Mouse (Mus musculus) mouse embryonic stem cell (cell line): Measurements from ENCODE around the gene Hip1.

Experiments used
- in situ Hi-C, 2 experiments: fragments of 300-500 bp; cut with MboI; formaldehyde crosslinking; loops; 1 replicate in 1 of 2; 3 replicates in 1 of 2; pipeline ENCODE4 v1.14.3; 2019 to 2020; ENCODE audit warnings: low sequenced_read_pairs in 2 of 2, low pct_unique_long_range_greater_than_20kb in 1 of 2, mixed read lengths in 1 of 2; ENCODE audit not compliant: unreplicated experiment in 1 of 2

Hip1 gene

GRCm38 (mm10) chr5:135544865-135545797, at the start of gene Hip1:
TSS of gene Hip1 (minus strand) at chr5:135545120.
- in situ Hi-C loops, result no loop called here

GRCm38 (mm10) chr5:135589996-135590784, 45.3 kb upstream of the Hip1 start:
- in situ Hi-C loops, result no loop called here

DNA sequence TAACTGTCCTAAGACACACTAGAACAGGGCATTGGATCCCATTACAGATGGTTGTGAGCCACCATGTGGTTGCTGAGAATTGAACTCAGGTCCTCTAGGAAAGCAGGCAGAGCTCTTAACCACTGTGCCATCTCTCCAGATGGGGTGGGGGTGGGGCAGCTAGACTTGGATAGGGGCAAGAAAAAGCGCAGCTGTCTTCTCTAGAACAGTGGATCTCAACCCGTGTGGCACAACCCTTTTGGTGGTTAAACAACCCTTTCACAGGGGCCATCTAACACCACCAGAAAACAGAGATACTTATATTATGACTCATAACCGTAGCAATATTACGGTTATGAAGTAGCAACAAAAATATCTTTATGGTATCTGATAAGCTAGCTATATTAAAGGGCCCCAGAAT, 42.8 kb upstream of the Hip1 start:
- in situ Hi-C loops, result no loop called here

GRCm38 (mm10) chr5:135585691-135586090, 40.8 kb upstream of the Hip1 start:
- in situ Hi-C loops, result no loop called here

GRCm38 (mm10) chr5:135582330-135582729, 37.4 kb upstream of the Hip1 start:
- in situ Hi-C loops, result no loop called here

DNA sequence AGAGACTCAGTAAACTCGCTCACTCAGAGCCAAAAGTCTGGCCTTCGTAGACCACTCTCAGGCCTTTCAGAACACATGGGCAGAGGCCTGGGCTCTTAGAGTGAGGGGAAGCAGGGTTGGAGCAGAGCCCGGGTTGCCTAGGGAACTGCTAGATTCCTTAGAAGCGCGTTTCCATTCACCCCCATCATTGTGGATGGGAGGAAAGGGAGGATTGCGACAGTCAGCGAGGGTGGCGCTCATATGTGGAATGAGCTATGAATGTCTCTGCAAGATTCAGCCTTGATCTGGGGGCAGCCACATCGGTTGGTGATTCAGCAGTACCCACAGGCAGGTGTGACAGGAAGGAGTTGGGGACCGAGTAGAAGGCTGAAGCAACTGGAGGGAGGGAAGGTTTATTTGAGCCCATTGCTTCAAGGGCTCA, 34.4 kb upstream of the Hip1 start:
- in situ Hi-C loops, result no loop called here

- in situ Hi-C loops, result no loop called here
Measured at GRCm38 (mm10) chr5:135576055-135576454, 31.1 kb upstream of the Hip1 start.

DNA sequence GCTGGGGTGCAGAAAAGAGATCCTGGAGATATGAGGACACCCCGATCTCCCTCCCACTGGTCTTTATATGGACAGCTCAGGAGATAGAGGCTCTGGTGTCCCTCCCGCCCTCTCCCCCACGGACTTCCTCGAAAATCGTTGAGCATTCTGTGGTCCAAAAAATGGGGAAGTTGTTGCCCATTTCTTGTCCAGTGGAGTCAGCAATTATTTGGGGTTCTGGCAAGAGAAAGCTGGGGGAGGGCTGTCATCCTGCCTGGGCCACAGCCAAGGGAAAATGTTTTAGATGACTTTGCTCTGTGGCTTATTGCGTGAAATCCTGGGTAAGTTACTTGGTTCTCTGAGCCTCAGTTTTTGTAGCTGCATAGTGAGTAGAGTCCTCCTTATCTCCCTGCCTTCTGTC, 28.1 kb upstream of the Hip1 start, which contains the start of gene Ccl24:
Ccl24 (minus strand) TSS at position 44 of the 400 bp plus-strand sequence.
- in situ Hi-C loops, result no loop called here

DNA sequence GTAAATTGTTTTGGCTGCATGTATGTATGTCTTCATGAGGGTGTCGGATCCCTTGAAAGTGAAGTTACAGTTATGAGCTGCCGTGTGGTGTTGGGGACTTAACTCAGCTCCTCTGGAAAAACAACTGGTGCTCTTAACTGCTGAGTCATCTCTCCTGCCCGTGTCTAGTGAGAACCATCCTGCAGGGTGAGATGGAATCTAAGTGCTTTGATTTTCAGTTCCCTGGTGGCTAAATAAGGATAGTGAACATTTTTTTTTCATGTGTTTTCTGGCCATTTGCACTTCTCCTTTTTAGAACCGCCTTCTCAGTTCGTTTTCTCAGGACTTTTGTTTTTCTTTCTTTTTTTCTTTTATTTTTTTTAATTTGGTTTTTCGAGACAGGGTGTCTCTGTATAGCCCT, 23.8 kb upstream of the Hip1 start:
- in situ Hi-C loops, result no loop called here

DNA sequence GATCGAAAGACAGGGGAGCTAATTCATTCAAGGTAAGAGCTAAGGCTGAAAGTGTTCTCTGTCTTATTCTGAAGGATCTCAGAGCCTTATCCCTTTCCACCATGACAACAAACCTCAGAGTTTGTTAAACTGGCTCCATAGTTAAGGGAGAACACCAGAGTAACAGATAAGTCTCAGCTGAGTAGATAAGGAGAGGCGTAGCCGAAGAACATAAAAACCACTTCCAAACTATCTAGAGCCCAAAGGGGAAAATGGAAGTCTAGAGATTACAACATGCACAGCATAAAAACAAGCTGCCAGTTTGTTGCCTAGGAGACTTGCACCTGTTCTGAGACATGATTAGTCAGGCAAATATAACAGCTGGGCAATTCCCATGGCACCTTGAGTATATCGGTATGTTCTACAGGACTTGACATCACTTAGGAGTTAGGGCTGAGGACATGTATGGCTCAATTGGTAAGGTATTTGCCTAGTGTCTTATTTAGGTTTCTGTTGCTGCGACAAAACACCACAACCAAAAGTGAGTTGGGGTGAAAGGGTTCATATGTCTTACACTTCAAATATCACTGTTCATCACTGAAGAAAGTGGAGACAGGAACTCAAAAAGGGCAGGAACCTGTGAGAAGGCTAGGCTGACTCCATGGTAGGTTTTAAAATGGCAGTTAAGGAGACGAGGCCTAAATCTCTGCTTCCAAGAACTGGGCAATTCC, 22.8 kb upstream of the Hip1 start:
- in situ Hi-C loops, result no loop called here

- in situ Hi-C loops, result no loop called here
Measured at GRCm38 (mm10) chr5:135563469-135563868, 18.5 kb upstream of the Hip1 start, which contains the start of gene Ccl26. TSS of gene Ccl26 (minus strand) at chr5:135563569.

DNA sequence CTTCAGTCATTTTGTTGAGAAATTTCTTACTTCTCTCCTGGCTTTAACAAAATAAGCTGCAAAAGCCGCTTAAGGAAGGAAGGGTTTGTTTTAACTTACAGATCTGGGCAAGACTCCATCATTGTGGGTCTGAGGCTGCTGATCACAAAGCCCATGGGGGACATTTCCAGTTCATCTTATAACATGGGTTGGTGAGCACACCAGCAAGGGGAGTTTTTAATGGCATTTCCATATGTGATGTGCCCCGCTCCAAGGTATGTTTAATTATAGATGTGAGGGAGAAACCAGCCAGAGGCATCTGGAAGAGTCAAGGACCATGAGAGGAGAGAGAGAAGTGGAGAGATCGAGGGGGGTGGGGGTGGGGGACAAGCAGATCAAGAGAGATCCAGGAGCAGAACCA, 12.8 kb upstream of the Hip1 start:
- in situ Hi-C loops, result loop anchor here in 1 of 2 experiments (10.0 kb wide), 1 partner anchor 57 kb away; no protein-coding TSS in a partner anchor

DNA sequence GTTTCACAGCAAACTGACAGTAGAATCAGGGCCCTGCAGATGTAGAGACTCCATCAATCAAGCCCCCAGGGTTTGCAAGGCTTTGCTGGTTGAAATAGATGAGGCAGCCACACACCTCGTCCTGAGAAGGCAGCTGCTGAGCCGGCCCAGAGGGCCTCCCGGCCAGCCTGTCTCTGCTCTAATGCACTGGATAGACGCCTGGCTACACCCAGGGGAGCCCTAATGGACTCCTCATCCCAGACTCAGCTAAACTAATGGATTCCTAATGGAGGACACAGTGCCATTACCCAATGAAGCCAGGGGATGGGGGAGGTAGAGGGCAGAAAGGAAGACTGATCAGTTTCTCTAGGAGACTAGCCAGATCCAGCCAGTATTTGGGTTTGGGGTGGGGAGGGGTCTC, 12.1 kb upstream of the Hip1 start:
- in situ Hi-C loops, result loop anchor here in 1 of 2 experiments (10.0 kb wide), 1 partner anchor 58 kb away; no protein-coding TSS in a partner anchor

GRCm38 (mm10) chr5:135556259-135556658, 11.3 kb upstream of the Hip1 start:
- in situ Hi-C loops, result loop anchor here in 1 of 2 experiments (10.0 kb wide), 1 partner anchor 59 kb away; no protein-coding TSS in a partner anchor

DNA sequence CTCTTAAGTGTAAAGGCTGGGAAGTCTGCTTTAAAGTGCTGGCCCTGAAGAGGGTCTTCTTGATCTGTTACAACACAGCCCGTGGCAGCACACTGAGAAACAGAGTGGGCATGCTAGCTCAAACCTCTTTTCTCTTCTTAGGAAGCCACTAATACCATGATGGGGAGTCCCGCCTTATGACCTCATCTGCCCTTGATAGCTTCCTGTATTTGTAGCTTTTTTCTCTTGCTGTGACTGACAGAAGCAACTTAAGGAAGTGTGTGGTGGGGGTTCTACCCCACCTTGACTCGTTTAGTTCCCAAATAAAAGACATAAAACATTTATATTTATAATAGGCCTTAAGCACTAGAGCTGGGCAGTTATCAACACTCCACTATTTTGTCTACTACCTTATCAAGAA, 6.7 kb upstream of the Hip1 start:
- in situ Hi-C loops, result loop anchor here in 1 of 2 experiments (10.0 kb wide), 1 partner anchor 63 kb away; no protein-coding TSS in a partner anchor

DNA sequence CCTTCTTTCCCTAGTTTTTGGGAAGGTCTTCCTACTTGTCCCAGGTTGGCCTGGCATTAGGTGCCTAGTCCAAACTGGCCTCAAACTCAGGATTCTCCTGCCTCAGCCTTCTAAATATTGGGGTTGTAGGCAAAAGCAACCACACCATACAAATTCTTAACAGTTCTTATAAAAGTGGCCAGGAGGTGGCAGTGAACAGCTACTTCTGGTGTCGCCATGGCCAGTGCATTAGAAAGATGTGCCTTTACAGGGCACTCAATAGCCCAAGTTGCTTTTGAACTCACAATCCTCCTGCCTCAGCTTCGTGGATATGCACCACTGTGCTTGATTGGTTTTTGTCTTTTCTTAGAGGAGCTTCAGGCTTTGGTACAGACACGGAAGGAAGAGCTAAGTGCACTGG, 6.0 kb upstream of the Hip1 start:
- in situ Hi-C loops, result loop anchor here in 1 of 2 experiments (10.0 kb wide), 1 partner anchor 64 kb away; no protein-coding TSS in a partner anchor

- in situ Hi-C loops, result no loop called here
Measured at GRCm38 (mm10) chr5:135547990-135548389, 3.1 kb upstream of the Hip1 start.

- in situ Hi-C loops, result no loop called here
Measured at GRCm38 (mm10) chr5:135544032-135544558, 825 bp downstream of the Hip1 start.
